Mouse (Mus musculus) E14TG2a.4 (cell line): Measurements from ENCODE around the gene Lin52.
"Not testable (repeated sequence)": the region's sequence is repeated elsewhere in the genome, so short reads cannot be mapped to it uniquely, and the experiment has no call there.

ENCODE experiments used
- H3K27me3 ChIP-seq: 2 replicates; pipeline ENCODE4 v1.6.1; 2014; ENCODE audit warnings: low read length, control low read depth; ENCODE audit not compliant: insufficient read depth
- H3K36me3 ChIP-seq: 2 replicates; pipeline ENCODE4 v1.6.1; 2014; ENCODE audit warnings: low read length, control low read depth; ENCODE audit not compliant: insufficient read depth
- H3K4me1 ChIP-seq: replicated peaks from 2 replicates; pipeline ENCODE4 v1.6.1; 2014; ENCODE audit warnings: low read depth, low read length, control low read depth
- H3K4me3 ChIP-seq: replicated peaks from 2 replicates; pipeline ENCODE4 v1.5.1; 2014; ENCODE audit warnings: mild to moderate bottlenecking, low read length
- H3K9me3 ChIP-seq: 2 replicates; pipeline ENCODE4 v1.6.1; 2014; ENCODE audit warnings: low read length, control low read depth
- CTCF ChIP-seq: conservative IDR thresholded peaks from 2 replicates; pipeline ENCODE4 v1.5.1; 2014; ENCODE audit warnings: low read length
- NANOG ChIP-seq: IDR thresholded peaks from 2 replicates; pipeline ENCODE4 v1.6.1; 2014; ENCODE audit warnings: borderline replicate concordance, low read length, mixed read lengths
- POU5F1 ChIP-seq: IDR thresholded peaks from 2 replicates; pipeline ENCODE4 v1.6.1; 2014; ENCODE audit warnings: low read length, borderline replicate concordance

The Lin52 gene

GRCm38 (mm10) chr12:84539537-84539936 is 88.3 kb downstream of the Lin52 start:
- not testable (repeated sequence) for H3K27me3 ChIP-seq, H3K4me3 ChIP-seq, H3K9me3 ChIP-seq, H3K36me3 ChIP-seq
- peaks cover 29% of the 10 kb centered on the region for H3K4me1 ChIP-seq
- peak; percentile 81 for TF ChIP-seq CTCF

- no peaks in the 10 kb centered on the region for H3K27me3 ChIP-seq
- H3K4me1 ChIP-seq = peaks cover 21% of the 10 kb centered on the region
- no peaks in the 10 kb centered on the region; the same call in 1 of the 2 replicates for H3K36me3 ChIP-seq
- no peak overlapping the region for H3K4me3 ChIP-seq
- no peaks in the 10 kb centered on the region for H3K9me3 ChIP-seq
- TF ChIP-seq NANOG (no peak), CTCF (no peak), POU5F1 (no peak)
These were observed 90.3 kb downstream of the Lin52 start for GRCm38 (mm10) chr12:84541391-84541958.

- H3K36me3 ChIP-seq = no peaks in the 10 kb centered on the region
- no peaks in the 10 kb centered on the region for H3K9me3 ChIP-seq
- no peak for TF ChIP-seq POU5F1
- TF ChIP-seq CTCF = peak; percentile 98
- no peak for TF ChIP-seq NANOG
- peaks cover 34% of the 10 kb centered on the region for H3K4me1 ChIP-seq
- no peak overlapping the region for H3K4me3 ChIP-seq
- H3K27me3 ChIP-seq = 0 out of 2 replicates have a peak, but pooled peaks cover 3% of the 10 kb centered on the region
These were observed 94.8 kb downstream of the Lin52 start for GRCm38 (mm10) chr12:84546028-84546427.

- Histone ChIP-seq H3K4me1 (peaks cover 38% of the 10 kb centered on the region), H3K36me3 (no peaks in the 10 kb centered on the region), H3K9me3 (no peaks in the 10 kb centered on the region), H3K27me3 (0 out of 2 replicates have a peak, but pooled peaks cover 3% of the 10 kb centered on the region), H3K4me3 (no peak overlapping the region)
- 0 out of 2 replicates have a peak, but pooled peaks have one; percentile 5 for TF ChIP-seq CTCF
- no peak for TF ChIP-seq NANOG
These were observed 95.4 kb downstream of the Lin52 start for GRCm38 (mm10) chr12:84546577-84547085.

GRCm38 (mm10) chr12:84548251-84548650 is 97.0 kb downstream of the Lin52 start:
- H3K4me3 ChIP-seq = 0 out of 2 replicates have a peak overlapping the region, but pooled peaks have one; percentile 3
- H3K4me1 ChIP-seq = peaks cover 50% of the 10 kb centered on the region
- TF ChIP-seq CTCF = no peak
- no peak for TF ChIP-seq POU5F1
- TF ChIP-seq NANOG = no peak
- H3K36me3 ChIP-seq = no peaks in the 10 kb centered on the region
- no peaks in the 10 kb centered on the region for H3K9me3 ChIP-seq
- 0 out of 2 replicates have a peak, but pooled peaks cover 3% of the 10 kb centered on the region for H3K27me3 ChIP-seq

- Histone ChIP-seq H3K4me1 (peaks cover 46% of the 10 kb centered on the region), H3K36me3 (no peaks in the 10 kb centered on the region), H3K9me3 (no peaks in the 10 kb centered on the region), H3K4me3 (no peak overlapping the region), H3K27me3 (peaks cover 2% of the 10 kb centered on the region; the same call in 1 of the 2 replicates)
- TF ChIP-seq POU5F1 = no peak
- TF ChIP-seq CTCF = no peak
- TF ChIP-seq NANOG = no peak
These were observed 104.0 kb downstream of the Lin52 start for GRCm38 (mm10) chr12:84555218-84555617.

GRCm38 (mm10) chr12:84562558-84562957 is 111.3 kb downstream of the Lin52 start:
- no peaks in the 10 kb centered on the region for H3K36me3 ChIP-seq
- peaks cover 4% of the 10 kb centered on the region for H3K27me3 ChIP-seq
- H3K4me3 ChIP-seq = no peak overlapping the region
- TF ChIP-seq CTCF = peak; percentile 88
- no peak for TF ChIP-seq POU5F1
- H3K4me1 ChIP-seq = peaks cover 23% of the 10 kb centered on the region
- H3K9me3 ChIP-seq = no peaks in the 10 kb centered on the region

GRCm38 (mm10) chr12:84567576-84567975 is 116.4 kb downstream of the Lin52 start:
- no peaks in the 10 kb centered on the region for H3K9me3 ChIP-seq
- peaks cover 65% of the 10 kb centered on the region for H3K4me1 ChIP-seq
- H3K27me3 ChIP-seq = peaks cover 52% of the 10 kb centered on the region
- TF ChIP-seq CTCF (no peak), POU5F1 (no peak), NANOG (no peak)
- H3K36me3 ChIP-seq = no peaks in the 10 kb centered on the region
- no peak overlapping the region for H3K4me3 ChIP-seq
